Mouse (Mus musculus) liver, adult 2 months (tissue): ENCODE measurements around the gene Mamstr.

Source experiments
- CTCF ChIP-seq: fragments of 200-500 bp; IDR thresholded peaks from 2 replicates; pipeline ENCODE4 v1.5.1; 2011; ENCODE audit warnings: low read depth, low read length, control low read depth
- POLR2A ChIP-seq: fragments of 200-500 bp; IDR thresholded peaks from 2 replicates; pipeline ENCODE4 v1.6.1; 2011; ENCODE audit warnings: low read length, control low read depth; ENCODE audit not compliant: insufficient read depth; ENCODE audit errors: extremely low read depth

DNA sequence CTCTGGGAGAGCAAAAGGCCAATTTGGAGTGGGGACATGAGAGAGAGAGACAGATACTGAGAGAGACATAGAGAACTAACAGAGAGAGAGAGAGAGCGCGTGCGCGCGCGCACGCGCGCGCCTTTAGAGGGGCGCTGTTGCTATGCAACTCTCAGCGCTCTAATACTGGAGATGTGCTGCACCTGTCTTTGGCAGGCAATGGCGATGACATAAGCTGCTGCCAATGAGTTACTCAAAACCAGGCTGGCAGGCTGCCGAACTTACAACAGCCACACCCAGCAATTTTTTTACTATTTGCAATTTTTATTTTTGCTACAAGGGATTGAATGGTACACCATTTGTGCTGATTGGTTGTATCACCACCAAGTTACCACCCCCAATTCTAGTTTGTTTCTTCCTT, 28.0 kb downstream of the Mamstr start:
- no peak for TF ChIP-seq CTCF
- no peak for TF ChIP-seq POLR2A
